21 mouse cellular contexts compared by ENCODE assay signal in genomic region chr12:99008786-99009185, GRCm38 (mm10).
A peak's percentile ranks its signal among the peaks of the same experiment; 100 is the strongest.
DNase-seq lines count a peak whose midpoint lies in the region; ATAC-seq lines count a peak whose summit lies in the region.
"Had no signal": no experiment of that assay in that cellular context is flagged by ENCODE, and none has a peak within 500 bp of the region (broad histone marks: within the 10 kb centered on the region; RNA-seq: fewer than 3 reads in every experiment).

No protein-coding gene starts in this region.

- H3K4me1 ChIP-seq in forebrain, embryonic 10.5 days: peaks cover 55% of the 10 kb centered on the region
- peaks cover 26% of the 10 kb centered on the region for H3K4me1 ChIP-seq in forebrain, embryonic 14.5 days (ENCODE audit: control insufficient read depth, insufficient read depth, low read length)
- H3K4me1 ChIP-seq in midbrain, embryonic 13.5 days (replicated peaks): peaks cover 35% of the 10 kb centered on the region

- H3K27me3 ChIP-seq in forebrain, embryonic 10.5 days (ENCODE audit: poor library complexity, severe bottlenecking): peaks cover 5% of the 10 kb centered on the region; the same call in 1 of the 2 replicates
- no peaks in the 10 kb centered on the region for H3K27me3 ChIP-seq in forebrain, embryonic 14.5 days (replicated peaks; ENCODE audit: control insufficient read depth, insufficient read depth, low read length)
- H3K27me3 ChIP-seq in midbrain, embryonic 13.5 days: no peaks in the 10 kb centered on the region
- H3K27me3 ChIP-seq: embryonic facial prominence, embryonic 15.5 days; heart, embryonic 13.5 days had no signal

- no peaks in the 10 kb centered on the region for H3K36me3 ChIP-seq in forebrain, embryonic 10.5 days (replicated peaks)
- H3K36me3 ChIP-seq in forebrain, embryonic 14.5 days (ENCODE audit: control insufficient read depth, insufficient read depth, low read length): no peaks in the 10 kb centered on the region
- no peaks in the 10 kb centered on the region for H3K36me3 ChIP-seq in midbrain, embryonic 13.5 days
- H3K36me3 ChIP-seq: embryonic facial prominence, embryonic 15.5 days; G1E; heart, embryonic 13.5 days had no signal

- 71% methylated on average over 1 of the region's 1 CpGs for WGBS in forebrain, embryonic 10.5 days
- 42% methylated on average over 1 of the region's 1 CpGs for WGBS in forebrain, embryonic 14.5 days
- 71% methylated on average over 1 of the region's 1 CpGs for WGBS in midbrain, embryonic 13.5 days

- peaks cover 2% of the 10 kb centered on the region; the same call in 1 of the 2 replicates for H3K9me3 ChIP-seq in forebrain, embryonic 10.5 days
- no peaks in the 10 kb centered on the region for H3K9me3 ChIP-seq in forebrain, embryonic 14.5 days (replicated peaks; ENCODE audit: control insufficient read depth, low read length)
- H3K9me3 ChIP-seq in midbrain, embryonic 13.5 days: no peaks in the 10 kb centered on the region
- H3K9me3 ChIP-seq: embryonic facial prominence, embryonic 15.5 days; G1E; heart, embryonic 13.5 days had no signal

- no peak overlapping the region for H3K4me3 ChIP-seq in forebrain, embryonic 10.5 days
- no peak overlapping the region for H3K4me3 ChIP-seq in forebrain, embryonic 14.5 days (ENCODE audit: low read depth, low read length)
- H3K4me3 ChIP-seq in midbrain, embryonic 13.5 days (replicated peaks): no peak overlapping the region
- H3K4me3 ChIP-seq: embryonic facial prominence, embryonic 15.5 days; erythroblast, embryonic 14.5 days; gastrocnemius, adult 2 months; heart, embryonic 13.5 days had no signal

- ATAC-seq in forebrain, embryonic 14.5 days: no peak
- ATAC-seq in midbrain, embryonic 13.5 days: no peak
- ATAC-seq: CD4-positive, CD25-positive, alpha-beta regulatory T cell, adult 4 months had no signal

- peak overlapping the region; percentile 64 for H3K27ac ChIP-seq in forebrain, embryonic 10.5 days
- H3K27ac ChIP-seq in forebrain, embryonic 14.5 days (ENCODE audit: low read depth, low read length): no peak overlapping the region
- peak overlapping the region; percentile 91 for H3K27ac ChIP-seq in midbrain, embryonic 13.5 days
- H3K27ac ChIP-seq: embryonic facial prominence, embryonic 15.5 days; gastrocnemius, adult 2 months; heart, embryonic 13.5 days; hindbrain, embryonic 14.5 days had no signal

- H3K9ac ChIP-seq in forebrain, embryonic 14.5 days (ENCODE audit: low read length): no peak overlapping the region
- H3K9ac ChIP-seq in midbrain, embryonic 13.5 days (replicated peaks): no peak overlapping the region
- H3K9ac ChIP-seq: embryonic facial prominence, embryonic 15.5 days; heart, embryonic 13.5 days; hindbrain, embryonic 14.5 days had no signal

- no peak overlapping the region for H3K4me2 ChIP-seq in forebrain, embryonic 14.5 days (ENCODE audit: low read length)
- H3K4me2 ChIP-seq in midbrain, embryonic 13.5 days (replicated peaks): no peak overlapping the region
- H3K4me2 ChIP-seq: embryonic facial prominence, embryonic 15.5 days; heart, embryonic 13.5 days; hindbrain, embryonic 14.5 days had no signal

- DNase-seq in forebrain, embryonic 10.5 days (ENCODE audit: extremely low spot score, low spot score): no peak
- DNase-seq in forebrain, embryonic 14.5 days (ENCODE audit: low spot score): no peak
- DNase-seq in heart, adult 11 months: peak; percentile 21
- DNase-seq in heart, postnatal 4 days: no peak
- peak; percentile 62 for DNase-seq in retina, embryonic 14.5 days (ENCODE audit: low spot score)
- no peak for DNase-seq in layer of hippocampus, adult 18-20 months (ENCODE audit: low spot score in 2 of 2)
- DNase-seq: adrenal gland, postnatal 10 days; B cell, adult 2 months; cerebellum, adult 11 months; cerebellum, adult 8-10 months; cerebellum, postnatal 14 days; gastrocnemius, adult 2 months; gastrocnemius, postnatal 25 days; heart, postnatal 36 days had no signal

Comparison
In these comparisons a context has a peak if more than half of its experiments do, and no peak if none do; other contexts are left out.
1. DNase-seq: peak in heart, adult 11 months (single experiment) and retina, embryonic 14.5 days (single experiment); none in forebrain, embryonic 10.5 days (single experiment), forebrain, embryonic 14.5 days (single experiment), heart, postnatal 4 days (single experiment) and layer of hippocampus, adult 18-20 months (0 of 2).